Mouse (Mus musculus): Measurements from ENCODE around the gene Plek. TPM values are rescaled to one million over a fixed set of nuclear protein-coding genes. Genes with fewer than 3 reads are reported as not detected.

Gene Plek
- polyA plus RNA-seq, 1 experiment from 2014 or later: 3.0 TPM

DNA sequence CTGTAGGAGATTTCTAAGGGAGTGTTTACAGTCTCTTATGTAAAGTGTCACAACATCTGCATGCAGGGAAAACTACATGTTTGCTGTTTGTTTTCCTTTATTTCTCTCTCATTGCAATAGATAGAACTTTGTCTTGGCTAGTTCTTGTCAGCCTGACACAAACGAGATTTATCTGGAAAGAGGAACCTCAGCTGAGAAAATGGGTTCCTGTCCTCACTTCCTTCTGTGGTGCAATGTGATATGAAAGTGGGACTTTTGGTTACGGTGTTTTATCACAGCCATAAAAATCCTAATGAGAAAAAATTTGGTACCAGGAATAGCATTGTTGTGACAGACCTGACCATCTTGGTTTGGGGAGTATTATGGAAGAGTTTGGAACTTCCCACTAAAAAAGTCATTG, 82.5 kb downstream of the Plek start:
- WGBS: 42% methylated on average over 2 of the region's 2 CpGs

GRCm38 (mm10) chr11:16967806-16968205, 84.4 kb downstream of the Plek start:
- Histone ChIP-seq H3K4me2 (no peak overlapping the region), H3K27me3 (no peaks in the 10 kb centered on the region), H3K4me3 (no peak overlapping the region), H3K36me3 (no peaks in the 10 kb centered on the region), H3K9ac (no peak overlapping the region), H3K9me3 (replicated peaks) (no peaks in the 10 kb centered on the region), H3K4me1 (replicated peaks) (no peaks in the 10 kb centered on the region), H3K27ac (no peak overlapping the region)
- no peak for ATAC-seq (replicated peaks; ENCODE audit: insufficient number of reproducible peaks, insufficient read depth, low FRiP score, low read depth)
- 26% methylated on average over 2 of the region's 2 CpGs for WGBS

More for the DNA sequence above, 82.5 kb downstream of the Plek start:
- Histone ChIP-seq H3K27me3 (no peaks in the 10 kb centered on the region), H3K4me3 (no peak overlapping the region), H3K27ac (no peak overlapping the region), H3K4me2 (no peak overlapping the region), H3K4me1 (replicated peaks) (no peaks in the 10 kb centered on the region), H3K9me3 (replicated peaks) (no peaks in the 10 kb centered on the region), H3K9ac (no peak overlapping the region), H3K36me3 (no peaks in the 10 kb centered on the region)
- ATAC-seq (replicated peaks; ENCODE audit: insufficient number of reproducible peaks, insufficient read depth, low FRiP score, low read depth): no peak

- no peak for ATAC-seq (replicated peaks; ENCODE audit: insufficient number of reproducible peaks, insufficient read depth, low FRiP score, low read depth)
- no peak overlapping the region for H3K27ac ChIP-seq
Observed at GRCm38 (mm10) chr11:16958520-16958919, 93.7 kb downstream of the Plek start.

DNA sequence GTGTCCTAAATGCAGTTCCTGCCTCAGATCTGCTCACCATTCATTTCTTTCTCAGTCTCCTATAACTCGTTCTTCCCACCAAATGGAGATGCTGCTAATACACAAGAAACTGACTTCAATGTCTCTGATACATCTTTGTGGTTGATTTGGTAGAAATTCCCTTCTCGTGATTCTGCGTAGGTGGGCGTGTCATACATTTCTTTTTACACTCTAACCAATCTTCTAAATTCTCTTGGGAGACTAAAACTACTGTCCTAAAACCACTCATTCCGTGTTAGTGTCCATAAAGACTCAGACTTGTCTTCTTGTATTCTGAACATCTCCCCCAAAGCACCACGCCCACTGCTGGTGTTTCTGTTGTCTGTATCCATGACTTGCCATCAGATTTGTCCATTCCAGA, 95.2 kb downstream of the Plek start:
- Histone ChIP-seq H3K9me3 (replicated peaks) (no peaks in the 10 kb centered on the region), H3K27me3 (no peaks in the 10 kb centered on the region), H3K9ac (no peak overlapping the region), H3K4me2 (no peak overlapping the region), H3K27ac (no peak overlapping the region), H3K4me1 (replicated peaks) (peaks cover 4% of the 10 kb centered on the region; the same call in 1 of the 2 replicates), H3K36me3 (no peaks in the 10 kb centered on the region), H3K4me3 (no peak overlapping the region)
- no peak for ATAC-seq (replicated peaks; ENCODE audit: insufficient number of reproducible peaks, insufficient read depth, low FRiP score, low read depth)
- WGBS: 89% methylated on average over 6 of the region's 6 CpGs

More at GRCm38 (mm10) chr11:16958520-16958919, 93.7 kb downstream of the Plek start:
- WGBS: 58% methylated on average over 1 of the region's 1 CpGs
- no peak overlapping the region for H3K4me2 ChIP-seq
- H3K9ac ChIP-seq: no peak overlapping the region
- H3K27me3 ChIP-seq: no peaks in the 10 kb centered on the region
- H3K36me3 ChIP-seq: no peaks in the 10 kb centered on the region
- H3K4me1 ChIP-seq (replicated peaks): no peaks in the 10 kb centered on the region
- no peak overlapping the region for H3K4me3 ChIP-seq
- no peaks in the 10 kb centered on the region for H3K9me3 ChIP-seq (replicated peaks)

DNA sequence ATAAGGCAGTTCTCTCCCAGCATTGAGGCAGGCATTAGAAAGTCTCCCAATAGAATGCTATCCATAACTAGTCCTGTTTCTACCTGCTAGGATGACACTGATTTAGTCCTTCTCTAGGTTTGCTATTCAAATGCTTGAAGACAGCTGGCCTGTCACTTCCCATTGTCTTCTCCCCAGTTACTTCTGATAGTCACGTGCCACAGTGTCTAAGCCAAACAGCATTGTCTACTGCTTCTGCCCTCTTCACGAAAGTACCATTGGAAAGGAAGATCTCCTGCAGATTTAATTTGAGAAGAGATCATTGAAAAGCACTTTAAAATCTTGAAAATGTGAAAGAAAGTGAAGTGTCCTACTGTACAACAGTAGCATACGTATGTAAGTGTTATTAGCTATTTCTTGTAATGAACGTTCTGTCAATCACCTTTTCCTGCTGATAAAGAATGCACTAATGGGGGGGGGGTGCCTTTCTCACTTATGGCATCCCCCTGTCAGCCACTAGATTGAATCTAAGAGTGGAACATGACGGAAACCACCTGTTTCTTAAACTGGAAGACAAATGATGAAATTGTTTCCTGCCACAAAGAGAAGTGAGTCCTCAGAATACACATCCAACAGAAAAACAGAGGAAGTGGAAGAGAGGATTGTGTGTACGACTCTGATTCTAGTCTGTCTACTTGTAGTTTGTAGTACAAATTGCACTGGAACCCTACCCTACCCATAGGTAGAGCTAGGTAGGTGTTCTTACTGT, 95.9 kb downstream of the Plek start:
- H3K4me2 ChIP-seq: no peak overlapping the region
- H3K4me3 ChIP-seq: no peak overlapping the region
- no peaks in the 10 kb centered on the region for H3K36me3 ChIP-seq
- 75% methylated on average over 6 of the region's 6 CpGs for WGBS
- H3K27ac ChIP-seq: no peak overlapping the region
- no peaks in the 10 kb centered on the region for H3K27me3 ChIP-seq
- H3K4me1 ChIP-seq (replicated peaks): peaks cover 10% of the 10 kb centered on the region
- H3K9me3 ChIP-seq (replicated peaks): no peaks in the 10 kb centered on the region
- H3K9ac ChIP-seq: no peak overlapping the region
- ATAC-seq (replicated peaks; ENCODE audit: insufficient number of reproducible peaks, insufficient read depth, low FRiP score, low read depth): no peak

- H3K27me3 ChIP-seq: no peaks in the 10 kb centered on the region
- no peak for ATAC-seq (replicated peaks; ENCODE audit: insufficient number of reproducible peaks, insufficient read depth, low FRiP score, low read depth)
- H3K4me1 ChIP-seq (replicated peaks): peaks cover 22% of the 10 kb centered on the region
- H3K27ac ChIP-seq: peak overlapping the region; percentile 61
- peak overlapping the region; percentile 86 for H3K4me2 ChIP-seq
- no peaks in the 10 kb centered on the region for H3K36me3 ChIP-seq
- peak overlapping the region; percentile 64 for H3K9ac ChIP-seq
- H3K9me3 ChIP-seq (replicated peaks): no peaks in the 10 kb centered on the region
- H3K4me3 ChIP-seq: peak overlapping the region; percentile 70
- 3% methylated on average over 9 of the region's 9 CpGs for WGBS
Observed at GRCm38 (mm10) chr11:16951761-16952010, 100.5 kb downstream of the Plek start.

- Histone ChIP-seq H3K27ac (peak within 1 kb of the TSS; percentile 61), H3K4me2 (peak within 1 kb of the TSS; percentile 86), H3K9me3 (replicated peaks) (no peaks in the 10 kb centered on the region), H3K36me3 (no peaks in the 10 kb centered on the region), H3K4me1 (replicated peaks) (peaks cover 22% of the 10 kb centered on the region), H3K27me3 (no peaks in the 10 kb centered on the region), H3K4me3 (peak within 1 kb of the TSS; percentile 70), H3K9ac (peak within 1 kb of the TSS; percentile 64)
- under 1% methylated on average over 38 of the region's 38 CpGs for WGBS
- peak; percentile 100 for ATAC-seq (replicated peaks; ENCODE audit: insufficient number of reproducible peaks, insufficient read depth, low FRiP score, low read depth)
Observed at GRCm38 (mm10) chr11:16950976-16951760, 101.0 kb downstream of the Plek start, which contains the start of gene Fbxo48. Fbxo48 (plus strand) TSS chr11:16951375.

DNA sequence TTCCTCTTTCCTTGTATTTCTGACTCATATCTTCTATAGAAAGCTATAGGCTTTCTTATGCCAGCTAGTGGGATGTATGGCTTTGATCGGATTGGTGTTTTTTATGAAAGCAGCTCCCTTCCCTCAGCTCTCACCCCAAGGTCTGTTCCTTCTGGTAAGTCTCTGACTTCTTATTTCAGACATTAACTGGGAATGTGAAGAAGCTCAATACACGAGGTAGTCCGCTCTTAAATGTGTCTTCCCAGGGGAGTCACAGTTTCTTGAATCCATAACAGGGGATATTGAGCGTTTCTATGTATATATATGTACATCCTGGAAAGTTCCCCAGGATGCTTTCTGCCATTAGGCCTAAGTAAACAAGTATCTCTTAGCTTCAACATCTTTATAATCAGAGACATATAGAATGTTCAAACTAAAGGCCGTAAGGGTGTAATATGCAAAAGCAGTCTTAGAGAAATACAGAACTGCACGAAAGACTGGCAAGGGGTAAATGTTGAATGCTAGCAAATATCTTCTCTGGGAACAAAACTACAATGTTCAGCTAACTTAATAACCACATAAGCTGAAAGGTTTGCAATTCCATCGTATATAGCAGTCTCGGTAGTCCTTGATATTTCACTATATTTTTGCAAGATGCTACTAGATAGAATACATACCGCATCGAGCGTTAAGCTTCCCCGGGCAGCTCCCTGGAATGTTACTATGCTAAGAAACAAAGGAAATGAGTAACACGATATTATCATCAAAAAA, 101.8 kb downstream of the Plek start:
- peaks cover 25% of the 10 kb centered on the region for H3K4me1 ChIP-seq (replicated peaks)
- WGBS: 31% methylated on average over 13 of the region's 13 CpGs
- no peak for ATAC-seq (replicated peaks; ENCODE audit: insufficient number of reproducible peaks, insufficient read depth, low FRiP score, low read depth)
- peak overlapping the region; percentile 70 for H3K4me3 ChIP-seq
- H3K27me3 ChIP-seq: no peaks in the 10 kb centered on the region
- peak overlapping the region; percentile 40 for H3K9ac ChIP-seq
- H3K4me2 ChIP-seq: peak overlapping the region; percentile 86
- no peaks in the 10 kb centered on the region for H3K9me3 ChIP-seq (replicated peaks)
- H3K27ac ChIP-seq: no peak overlapping the region
- no peaks in the 10 kb centered on the region for H3K36me3 ChIP-seq

- H3K27ac ChIP-seq: no peak overlapping the region
- H3K9me3 ChIP-seq (replicated peaks): no peaks in the 10 kb centered on the region
- no peak overlapping the region for H3K4me3 ChIP-seq
- no peaks in the 10 kb centered on the region for H3K27me3 ChIP-seq
- peaks cover 25% of the 10 kb centered on the region for H3K4me1 ChIP-seq (replicated peaks)
- peak overlapping the region; percentile 28 for H3K4me2 ChIP-seq
- no peak overlapping the region for H3K9ac ChIP-seq
- 8% methylated on average over 1 of the region's 1 CpGs for WGBS
- no peak for ATAC-seq (replicated peaks; ENCODE audit: insufficient number of reproducible peaks, insufficient read depth, low FRiP score, low read depth)
- no peaks in the 10 kb centered on the region for H3K36me3 ChIP-seq
Observed at GRCm38 (mm10) chr11:16948756-16949155, 103.4 kb downstream of the Plek start.

GRCm38 (mm10) chr11:16943016-16943415, 109.2 kb downstream of the Plek start:
- ATAC-seq (replicated peaks; ENCODE audit: insufficient number of reproducible peaks, insufficient read depth, low FRiP score, low read depth): no peak
- H3K9me3 ChIP-seq (replicated peaks): no peaks in the 10 kb centered on the region
- no peak overlapping the region for H3K9ac ChIP-seq
- H3K36me3 ChIP-seq: no peaks in the 10 kb centered on the region
- no peak overlapping the region for H3K27ac ChIP-seq
- no peaks in the 10 kb centered on the region for H3K27me3 ChIP-seq
- H3K4me1 ChIP-seq (replicated peaks): peaks cover 3% of the 10 kb centered on the region; the same call in 1 of the 2 replicates
- 81% methylated on average over 4 of the region's 4 CpGs for whole genome bisulfite sequencing
- H3K4me3 ChIP-seq: no peak overlapping the region
- H3K4me2 ChIP-seq: no peak overlapping the region

DNA sequence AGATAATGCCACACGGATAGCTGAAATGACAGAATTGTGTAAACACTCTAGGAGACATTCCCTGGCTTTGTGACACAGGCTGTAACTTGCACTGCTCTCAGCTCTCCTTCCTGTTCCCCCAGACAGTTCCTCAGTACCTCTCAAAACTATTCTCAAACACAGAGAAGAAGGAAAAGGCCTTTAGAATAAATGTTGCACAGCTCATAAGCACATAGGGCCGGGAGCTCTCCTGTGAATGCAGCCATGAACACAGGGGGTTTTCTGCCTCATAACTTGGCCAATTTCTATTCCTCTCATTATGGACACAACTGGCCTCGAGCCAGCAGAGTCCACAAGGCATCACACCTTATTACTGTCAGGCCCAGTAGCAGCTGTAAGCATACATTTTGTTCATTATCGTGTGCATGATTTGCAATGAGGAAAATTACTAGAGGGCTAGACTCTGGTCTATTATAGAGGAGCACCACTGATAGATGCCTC, 110.2 kb downstream of the Plek start:
- Histone ChIP-seq H3K36me3 (no peaks in the 10 kb centered on the region), H3K4me2 (no peak overlapping the region), H3K27me3 (no peaks in the 10 kb centered on the region), H3K9ac (no peak overlapping the region), H3K4me1 (replicated peaks) (peaks cover 3% of the 10 kb centered on the region; the same call in 1 of the 2 replicates), H3K27ac (no peak overlapping the region), H3K9me3 (replicated peaks) (no peaks in the 10 kb centered on the region), H3K4me3 (no peak overlapping the region)
- ATAC-seq (replicated peaks; ENCODE audit: insufficient number of reproducible peaks, insufficient read depth, low FRiP score, low read depth): no peak
- WGBS: 67% methylated on average over 4 of the region's 4 CpGs
